Comparison of ENCODE assay signal across 16 mouse cellular contexts in genomic region chr10:117540112-117540594, GRCm38 (mm10).
"Had no signal": no experiment of that assay in that cellular context is flagged by ENCODE, and none has a peak within 500 bp of the region (broad histone marks: within the 10 kb centered on the region; RNA-seq: fewer than 3 reads in every experiment).

No protein-coding gene starts in this region.

- H3K4me1 ChIP-seq: neural tube, embryonic 15.5 days; stomach, embryonic 15.5 days had no signal

- H3K27ac ChIP-seq: neural tube, embryonic 13.5 days; neural tube, embryonic 15.5 days; stomach, embryonic 15.5 days; stomach, postnatal 0 days had no signal

- H3K4me3 ChIP-seq: neural tube, embryonic 13.5 days; neural tube, embryonic 15.5 days; stomach, embryonic 15.5 days had no signal

- H3K9me3 ChIP-seq: neural tube, embryonic 15.5 days; stomach, embryonic 15.5 days had no signal

- DNase-seq: retina, postnatal 1 day; right cerebral cortex, adult 18-20 months; right cerebral cortex, postnatal 14 days; right cerebral cortex, postnatal 25 days; right cerebral cortex, postnatal 4 days; spleen, adult 18-20 months; thymus, adult 18-20 months; thymus, adult 2 months; thymus, postnatal 14 days; thymus, postnatal 25 days; thymus, postnatal 36 days; thymus, postnatal 4 days had no signal

- H3K36me3 ChIP-seq: neural tube, embryonic 13.5 days; neural tube, embryonic 15.5 days; stomach, embryonic 15.5 days had no signal

- H3K27me3 ChIP-seq: neural tube, embryonic 13.5 days; neural tube, embryonic 15.5 days; stomach, embryonic 15.5 days had no signal

- H3K9ac ChIP-seq: neural tube, embryonic 13.5 days; neural tube, embryonic 15.5 days; stomach, embryonic 15.5 days had no signal

- H3K4me2 ChIP-seq: neural tube, embryonic 13.5 days; neural tube, embryonic 15.5 days; stomach, embryonic 15.5 days had no signal
